Mouse (Mus musculus) heart, postnatal 0 days (tissue): ENCODE measurements around the gene Mycbpap. TPM values are rescaled to one million over a fixed set of nuclear protein-coding genes. Genes with fewer than 3 reads are reported as not detected.
A peak's percentile ranks its signal among the peaks of the same experiment; 100 is the strongest.

Experiments
- ATAC-seq: fragments of 200-750 bp; cut with Nextera tagmentation; 2 replicates; pipeline ENCODE4 v1.8.0; 2017; ENCODE audit warnings: low read depth, moderate number of reproducible peaks, moderate library complexity; ENCODE audit not compliant: insufficient read depth
- DNase-seq: peaks from one replicate; pipeline ENCODE4 v3.0.0-alpha.2; 2016; ENCODE audit warnings: low spot score
- H3K27ac ChIP-seq: fragments of 300-500 bp; sonication (generic); 2 replicates; pipeline ENCODE4 v1.5.1; 2014; ENCODE audit warnings: low read depth, mild to moderate bottlenecking
- H3K27me3 ChIP-seq: fragments of 300-500 bp; sonication (generic); 2 replicates; pipeline ENCODE4 v1.6.1; 2014; ENCODE audit warnings: low read length, mixed read lengths; ENCODE audit not compliant: control insufficient read depth, insufficient read depth
- H3K36me3 ChIP-seq: fragments of 300-500 bp; sonication (generic); replicated peaks from 2 replicates; pipeline ENCODE4 v1.6.1; 2014; ENCODE audit warnings: low read length, mixed read lengths; ENCODE audit not compliant: control insufficient read depth, insufficient read depth
- H3K4me1 ChIP-seq: fragments of 300-500 bp; sonication (generic); 2 replicates; pipeline ENCODE4 v1.6.1; 2014; ENCODE audit warnings: antibody characterized with exemption; ENCODE audit not compliant: control insufficient read depth, insufficient read depth
- H3K4me2 ChIP-seq: fragments of 300-500 bp; sonication (generic); 2 replicates; pipeline ENCODE4 v1.6.1; 2014; ENCODE audit warnings: low read depth, mild to moderate bottlenecking, low read length, moderate library complexity
- H3K4me3 ChIP-seq: fragments of 300-500 bp; sonication (generic); 2 replicates; pipeline ENCODE4 v1.5.1; 2014; ENCODE audit warnings: low read depth, low read length
- H3K9ac ChIP-seq: fragments of 300-500 bp; sonication (generic); replicated peaks from 2 replicates; pipeline ENCODE4 v1.6.1; 2014; ENCODE audit warnings: low read depth, low read length, mixed read lengths
- H3K9me3 ChIP-seq: fragments of 300-500 bp; sonication (generic); replicated peaks from 2 replicates; pipeline ENCODE4 v1.6.1; 2016; ENCODE audit warnings: low read length; ENCODE audit not compliant: control insufficient read depth
- CTCF ChIP-seq: IDR thresholded peaks from 2 replicates; pipeline ENCODE4 v1.5.1; 2016; ENCODE audit warnings: antibody characterized with exemption, control low read depth, low read depth
- EP300 ChIP-seq: IDR thresholded peaks from 2 replicates; pipeline ENCODE4 v1.6.1; 2016; ENCODE audit warnings: antibody characterized with exemption, low read depth
- WGBS: fragments of 180-500 bp; shearing (Covaris S2); extraction: QIAGEN DNeasy Blood & Tissue Kit; methylation state at CpG from one replicate; pipeline ENCODE4 v1.1.7; 2014; 5-methylcytosine and 5-hydroxymethylcytosine counted together
- polyA plus RNA-seq: library from polyadenylated mRNA; unstranded; fragments of >200 nt; fragmentation: Nextera tagmentation; extraction: Ambion mirVana; gene quantifications from 2 replicates; pipeline ENCODE4 v1.2.1, GENCODE M21; 2015
- total RNA-seq: library from RNA; depleted of rRNA; stranded (reverse); fragments of >200 nt; gene quantifications from 2 replicates; pipeline ENCODE4 v1.2.3, GENCODE M21; 2014; ENCODE audit warnings: low replicate concordance; rRNA removed

Gene Mycbpap
- total RNA-seq (3.2 and 4.7 TPM in 2 replicates), polyA plus RNA-seq (3.5 and 3.7 TPM in 2 replicates)

GRCm38 (mm10) chr11:94521219-94521843, at the start of gene Mycbpap:
TSS of gene Mycbpap (minus strand) at chr11:94521742.
- peaks cover 15% of the 10 kb centered on the region for H3K4me1 ChIP-seq
- H3K9ac ChIP-seq = peak within 1 kb of the TSS; percentile 60
- peak; percentile 60 for DNase-seq
- H3K36me3 ChIP-seq = no peaks in the 10 kb centered on the region
- no peaks in the 10 kb centered on the region for H3K27me3 ChIP-seq
- H3K4me3 ChIP-seq = peak within 1 kb of the TSS; percentile 58
- TF ChIP-seq EP300 (no peak), CTCF (no peak)
- 1% methylated on average over 42 of the region's 42 CpGs for WGBS
- H3K27ac ChIP-seq = no peak within 1 kb of the TSS
- H3K9me3 ChIP-seq = no peaks in the 10 kb centered on the region
- H3K4me2 ChIP-seq = peak within 1 kb of the TSS; percentile 90
- peak; percentile 68 for ATAC-seq

DNA sequence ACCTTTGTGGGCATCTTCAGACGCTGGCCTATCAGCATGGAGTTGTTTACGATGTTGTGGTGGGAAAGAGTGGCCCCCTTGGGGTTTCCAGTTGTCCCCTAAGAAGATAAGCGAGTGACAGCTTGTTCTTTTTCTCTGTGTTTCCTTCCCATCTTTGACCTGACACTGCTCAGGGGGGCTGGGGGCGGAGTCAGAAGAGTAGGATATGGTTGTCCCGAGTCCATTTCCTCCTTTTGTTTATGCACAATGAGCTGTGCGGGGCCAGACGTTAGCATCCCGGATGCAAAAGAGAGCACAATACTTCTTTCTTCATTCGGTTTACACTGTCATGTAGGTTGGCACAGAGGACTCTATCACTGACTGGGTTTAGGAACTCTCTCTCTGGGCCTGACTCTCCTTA, 49.1 kb upstream of the Mycbpap start:
- H3K27me3 ChIP-seq = 0 out of 2 replicates have a peak, but pooled peaks cover 3% of the 10 kb centered on the region
- no peak overlapping the region for H3K9ac ChIP-seq
- no peak for DNase-seq
- no peak overlapping the region for H3K4me3 ChIP-seq
- TF ChIP-seq CTCF (no peak), EP300 (peak; percentile 62; the same call in 1 of the 2 replicates)
- no peaks in the 10 kb centered on the region for H3K4me1 ChIP-seq
- H3K9me3 ChIP-seq = no peaks in the 10 kb centered on the region
- no peak overlapping the region for H3K4me2 ChIP-seq
- WGBS = 57% methylated on average over 9 of the region's 9 CpGs
- ATAC-seq = peak; percentile 72; the same call in 1 of the 2 replicates
- peak overlapping the region; percentile 75 for H3K27ac ChIP-seq
- no peaks in the 10 kb centered on the region for H3K36me3 ChIP-seq

GRCm38 (mm10) chr11:94567326-94567725, 45.8 kb upstream of the Mycbpap start:
- ATAC-seq (no peak), DNase-seq (no peak)
- H3K27ac ChIP-seq = no peak overlapping the region
- no peak overlapping the region for H3K9ac ChIP-seq
- 81% methylated on average over 7 of the region's 7 CpGs for WGBS
- H3K4me3 ChIP-seq = no peak overlapping the region
- H3K4me1 ChIP-seq = peaks cover 13% of the 10 kb centered on the region
- no peaks in the 10 kb centered on the region for H3K36me3 ChIP-seq
- H3K4me2 ChIP-seq = no peak overlapping the region
- no peak for TF ChIP-seq EP300
- TF ChIP-seq CTCF = no peak
- 0 out of 2 replicates have a peak, but pooled peaks cover 13% of the 10 kb centered on the region for H3K27me3 ChIP-seq
- H3K9me3 ChIP-seq = no peaks in the 10 kb centered on the region

- Histone ChIP-seq H3K27me3 (0 out of 2 replicates have a peak, but pooled peaks cover 13% of the 10 kb centered on the region), H3K9ac (no peak overlapping the region), H3K4me2 (no peak overlapping the region), H3K36me3 (no peaks in the 10 kb centered on the region), H3K9me3 (no peaks in the 10 kb centered on the region), H3K4me1 (peaks cover 13% of the 10 kb centered on the region), H3K4me3 (no peak overlapping the region), H3K27ac (no peak overlapping the region)
- WGBS = 55% methylated on average over 6 of the region's 6 CpGs
- DNase-seq (no peak), ATAC-seq (no peak)
- TF ChIP-seq EP300 (no peak), CTCF (no peak)
Observed at GRCm38 (mm10) chr11:94566534-94566933, 45.0 kb upstream of the Mycbpap start.

DNA sequence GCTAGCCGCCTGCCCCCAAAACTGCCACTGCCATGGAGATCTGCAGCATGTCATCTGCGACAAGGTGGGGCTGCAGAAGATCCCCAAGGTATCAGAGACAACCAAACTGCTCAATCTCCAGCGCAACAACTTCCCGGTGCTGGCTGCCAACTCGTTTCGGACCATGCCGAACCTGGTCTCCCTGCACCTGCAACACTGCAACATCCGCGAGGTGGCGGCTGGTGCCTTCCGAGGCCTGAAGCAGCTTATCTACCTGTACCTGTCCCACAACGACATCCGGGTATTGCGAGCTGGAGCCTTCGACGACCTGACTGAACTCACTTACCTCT, 43.6 kb upstream of the Mycbpap start:
- H3K4me1 ChIP-seq = peaks cover 13% of the 10 kb centered on the region
- WGBS = 22% methylated on average over 16 of the region's 16 CpGs
- TF ChIP-seq CTCF (no peak), EP300 (no peak)
- no peaks in the 10 kb centered on the region for H3K9me3 ChIP-seq
- ATAC-seq (no peak), DNase-seq (no peak)
- H3K4me3 ChIP-seq = peak overlapping the region; percentile 17; the same call in 1 of the 2 replicates
- H3K4me2 ChIP-seq = peak overlapping the region; percentile 55
- H3K27ac ChIP-seq = no peak overlapping the region
- 0 out of 2 replicates have a peak, but pooled peaks cover 13% of the 10 kb centered on the region for H3K27me3 ChIP-seq
- peak overlapping the region; percentile 27; the same call in 1 of the 2 replicates for H3K9ac ChIP-seq
- H3K36me3 ChIP-seq = no peaks in the 10 kb centered on the region
